Comparison of ENCODE assay signal across 8 mouse cellular contexts in the genomic region with DNA sequence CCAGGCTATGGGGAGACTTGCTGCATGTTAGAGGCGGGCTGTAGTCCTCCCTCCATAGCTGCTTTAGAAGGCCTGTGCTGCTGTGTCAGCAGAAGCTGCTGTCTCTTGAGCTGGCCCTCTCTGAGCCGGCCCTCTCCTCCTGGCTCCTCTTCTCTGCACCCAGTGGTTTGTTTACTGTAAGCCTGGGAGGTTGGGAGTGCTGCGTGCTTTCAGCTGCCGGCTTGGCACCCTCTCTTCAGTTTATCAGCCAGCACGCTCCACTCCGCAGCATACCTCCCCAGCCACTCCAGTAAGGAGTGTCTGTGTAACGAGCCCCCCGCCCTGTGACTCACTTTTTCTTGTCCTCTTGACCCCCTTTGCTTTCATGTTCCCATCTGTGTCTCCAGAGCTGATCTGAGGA. TPM values are rescaled to one million over a fixed set of nuclear protein-coding genes. Genes with fewer than 3 reads are reported as not detected.
A peak's percentile ranks its signal among the peaks of the same experiment; 100 is the strongest.
DNase-seq lines count a peak whose midpoint lies in the region; ATAC-seq and TF ChIP-seq lines count a peak whose summit lies in the region.

No protein-coding gene starts in this region.

- TF ChIP-seq POLR2A in lung, adult 2 months (IDR thresholded peaks at IDR 0.05; ENCODE audit: borderline replicate concordance, extremely low read depth, low read depth, low read length): no peak

- peak; percentile 46 for DNase-seq in urinary bladder, adult 2 months (ENCODE audit: low spot score)
- no peak for DNase-seq in urinary bladder, postnatal 10 days (ENCODE audit: low spot score)
- DNase-seq in lung, adult 2 months: peak; percentile 75
- no peak for DNase-seq in right cerebral cortex, adult 2 months (ENCODE audit: low spot score in 2 of 2)
- DNase-seq in cerebellum, postnatal 14 days: no peak

- H3K9me3 ChIP-seq in heart, embryonic 14.5 days (ENCODE audit: control insufficient read depth, low read length): peaks cover 5% of the 10 kb centered on the region; the same call in 1 of the 2 replicates

- H3K4me1 ChIP-seq in heart, embryonic 14.5 days (ENCODE audit: control insufficient read depth in 2 of 2, insufficient read depth in 2 of 2, low read length in 2 of 2): peaks cover 50 to 63% of the 10 kb centered on the region in 2 experiments
- peaks cover 36% of the 10 kb centered on the region for H3K4me1 ChIP-seq in lung, adult 2 months (ENCODE audit: control insufficient read depth, insufficient read depth, low read length)

- peak overlapping the region; percentile 57 for H3K9ac ChIP-seq in heart, embryonic 14.5 days (ENCODE audit: low read length)

- ATAC-seq in heart, embryonic 14.5 days (ENCODE audit: insufficient number of reproducible peaks, insufficient read depth, low FRiP score, low read depth): peak; percentile 67
- no peak for ATAC-seq in cerebellum, adult (ENCODE audit: insufficient number of reproducible peaks, low FRiP score, low TSS enrichment)
- no peak for ATAC-seq in monocyte, adult 5-6 weeks (replicated peaks; ENCODE audit: insufficient number of reproducible peaks, low FRiP score, low TSS enrichment, poor library complexity, severe bottlenecking)

- peak overlapping the region; percentile 29 for H3K4me2 ChIP-seq in heart, embryonic 14.5 days (ENCODE audit: low read length)

- TF ChIP-seq CTCF in lung, adult 2 months (IDR thresholded peaks at IDR 0.05; ENCODE audit: insufficient read depth, low read length): no peak

- H3K36me3 ChIP-seq in heart, embryonic 14.5 days (ENCODE audit: control insufficient read depth, insufficient read depth, low read length): peaks cover 55% of the 10 kb centered on the region

- peak overlapping the region; percentile 64 to 99 for H3K27ac ChIP-seq in heart, embryonic 14.5 days (replicated peaks in 1 of 2; ENCODE audit: control insufficient read depth in 1 of 2, insufficient read depth in 1 of 2, low read depth in 2 of 2, low read length in 2 of 2)

- WGBS in heart, embryonic 14.5 days: 11% methylated on average over 8 of the region's 8 CpGs
- WGBS in lung, adult 2 months: 26% methylated on average over 8 of the region's 8 CpGs

- no peaks in the 10 kb centered on the region for H3K27me3 ChIP-seq in heart, embryonic 14.5 days (ENCODE audit: control insufficient read depth, insufficient read depth, low read length)

- no peak overlapping the region for H3K4me3 ChIP-seq in heart, embryonic 14.5 days (ENCODE audit: control insufficient read depth in 1 of 2, insufficient read depth in 1 of 2, low read depth in 1 of 2, low read length in 2 of 2)
- no peak overlapping the region for H3K4me3 ChIP-seq in lung, adult 2 months (replicated peaks; ENCODE audit: extremely low read depth, low read depth, low read length)

RNA-seq across cellular contexts. Expression of a gene that starts 12.9 kb away (rescaled TPM):
- polyA plus RNA-seq in urinary bladder, adult 2 months (2012; rRNA removed): 27.2 and 29.0 TPM in 2 replicates
- polyA plus RNA-seq in heart, embryonic 14.5 days (2014; fragmentation: Nextera tagmentation; extraction: Ambion mirVana): 12.5 and 13.0 TPM in 2 replicates
- polyA plus RNA-seq in lung, adult 2 months (2012; rRNA removed): 32.2 and 33.5 TPM in 2 replicates
- total RNA-seq in monocyte, adult 5-6 weeks (2017): 5.6 to 14.8 TPM (median 9.9 TPM) in 3 replicates

RNA-seq across cellular contexts. Expression of a gene that starts 21.3 kb away (rescaled TPM):
- 0.56 and 0.57 TPM in 2 replicates for polyA plus RNA-seq in urinary bladder, adult 2 months (2012; rRNA removed)
- 0.30 TPM in 1 of 2 replicates, not detected in the other for polyA plus RNA-seq in heart, embryonic 14.5 days (2014; fragmentation: Nextera tagmentation; extraction: Ambion mirVana)
- 0.17 and 0.29 TPM in 2 replicates for polyA plus RNA-seq in lung, adult 2 months (2012; rRNA removed)
- 0.68 TPM in 1 of 3 replicates, not detected in the others for total RNA-seq in monocyte, adult 5-6 weeks (2017)

RNA-seq across cellular contexts. Expression of a gene that starts 25.5 kb away (rescaled TPM):
- polyA plus RNA-seq in urinary bladder, adult 2 months (2012; rRNA removed): 25.8 and 38.8 TPM in 2 replicates
- polyA plus RNA-seq in heart, embryonic 14.5 days (2014; fragmentation: Nextera tagmentation; extraction: Ambion mirVana): 27.4 and 31.4 TPM in 2 replicates
- polyA plus RNA-seq in lung, adult 2 months (2012; rRNA removed): 40.2 and 43.9 TPM in 2 replicates
- total RNA-seq in monocyte, adult 5-6 weeks (2017): 11.4 to 16.6 TPM (median 16.1 TPM) in 3 replicates

RNA-seq across cellular contexts. Expression of a gene that starts 30.2 kb away (rescaled TPM):
- polyA plus RNA-seq in urinary bladder, adult 2 months (2012; rRNA removed): 34.1 and 38.0 TPM in 2 replicates
- polyA plus RNA-seq in heart, embryonic 14.5 days (2014; fragmentation: Nextera tagmentation; extraction: Ambion mirVana): 32.4 and 35.7 TPM in 2 replicates
- polyA plus RNA-seq in lung, adult 2 months (2012; rRNA removed): 25.5 and 47.0 TPM in 2 replicates
- total RNA-seq in monocyte, adult 5-6 weeks (2017): 61.7 to 74.7 TPM (median 71.4 TPM) in 3 replicates

RNA-seq across cellular contexts. Expression of a gene that starts 38.4 kb away (rescaled TPM):
- 7.1 and 7.9 TPM in 2 replicates for polyA plus RNA-seq in urinary bladder, adult 2 months (2012; rRNA removed)
- 22.8 and 22.9 TPM in 2 replicates for polyA plus RNA-seq in heart, embryonic 14.5 days (2014; fragmentation: Nextera tagmentation; extraction: Ambion mirVana)
- polyA plus RNA-seq in lung, adult 2 months (2012; rRNA removed): 1.5 and 2.1 TPM in 2 replicates
- total RNA-seq in monocyte, adult 5-6 weeks (2017): 5.0 to 6.2 TPM in 2 of 3 replicates, not detected in the other

Comparison
In these comparisons a context has a peak if more than half of its experiments do, and no peak if none do; other contexts are left out.
1. DNase-seq: peak in urinary bladder, adult 2 months (single experiment) and lung, adult 2 months (single experiment); none in urinary bladder, postnatal 10 days (single experiment), right cerebral cortex, adult 2 months (0 of 2) and cerebellum, postnatal 14 days (0 of 2).